Mouse (Mus musculus): ENCODE measurements around the gene Gm49380. TPM values are rescaled to one million over a fixed set of nuclear protein-coding genes. Genes with fewer than 3 reads are reported as not detected.

The Gm49380 gene
- polyA plus RNA-seq (2014; fragmentation: Illumina TruSeq; extraction: RNeasy Lipid Tissue Mini Kit (QIAGEN cat#74804); ENCODE audit: low read depth, low replicate concordance): 0.24 TPM

GRCm38 (mm10) chr9:44113105-44113789 lies at the start of gene Gm49380, which contains the start of gene Rnf26:
Gm49380 (minus strand) TSS chr9:44113500.
Rnf26 (minus strand) TSS chr9:44113517.

GRCm38 (mm10) chr9:44134101-44134850 lies 21.0 kb upstream of the Gm49380 start, which contains the start of gene Mcam:
Mcam (plus strand) TSS chr9:44134469.

GRCm38 (mm10) chr9:44107110-44107509 lies 6.2 kb downstream of the Gm49380 start, which contains the start of gene C1qtnf5:
C1qtnf5 (plus strand) TSS chr9:44107245.

GRCm38 (mm10) chr9:44101490-44101889 lies 11.8 kb downstream of the Gm49380 start, which contains the start of gene Mfrp:
Mfrp (plus strand) TSS chr9:44101729.

GRCm38 (mm10) chr9:44066785-44067225 lies 46.5 kb downstream of the Gm49380 start, which contains the start of gene Usp2:
Usp2 (plus strand) TSS chr9:44067021.

GRCm38 (mm10) chr9:44042836-44043707 lies 70.2 kb downstream of the Gm49380 start, which contains the start of gene Thy1:
Thy1 (plus strand) TSS chr9:44043384.

Other genes with a start within 250 kb of the Gm49380 start
- not detected for gene Thy1, start 70.1 kb downstream of the Gm49380 start, polyA plus RNA-seq (2014; fragmentation: Illumina TruSeq; extraction: RNeasy Lipid Tissue Mini Kit (QIAGEN cat#74804); ENCODE audit: low read depth, low replicate concordance)
- 23.0 TPM for gene Usp2, start 46.5 kb downstream of the Gm49380 start, polyA plus RNA-seq (2014; fragmentation: Illumina TruSeq; extraction: RNeasy Lipid Tissue Mini Kit (QIAGEN cat#74804); ENCODE audit: low read depth, low replicate concordance)
- gene Mfrp, start 11.8 kb downstream of the Gm49380 start, polyA plus RNA-seq (2014; fragmentation: Illumina TruSeq; extraction: RNeasy Lipid Tissue Mini Kit (QIAGEN cat#74804); ENCODE audit: low read depth, low replicate concordance): 0.12 TPM
- not detected for gene C1qtnf5, start 6.3 kb downstream of the Gm49380 start, polyA plus RNA-seq (2014; fragmentation: Illumina TruSeq; extraction: RNeasy Lipid Tissue Mini Kit (QIAGEN cat#74804); ENCODE audit: low read depth, low replicate concordance)
- gene Rnf26, start within 50 bp of the Gm49380 start, polyA plus RNA-seq (2014; fragmentation: Illumina TruSeq; extraction: RNeasy Lipid Tissue Mini Kit (QIAGEN cat#74804); ENCODE audit: low read depth, low replicate concordance): 1.7 TPM
- 6.2 TPM for gene Mcam, start 21.0 kb upstream of the Gm49380 start, polyA plus RNA-seq (2014; fragmentation: Illumina TruSeq; extraction: RNeasy Lipid Tissue Mini Kit (QIAGEN cat#74804); ENCODE audit: low read depth, low replicate concordance)
- 16.9 TPM for gene Cbl, start 120.5 kb upstream of the Gm49380 start, polyA plus RNA-seq (2014; fragmentation: Illumina TruSeq; extraction: RNeasy Lipid Tissue Mini Kit (QIAGEN cat#74804); ENCODE audit: low read depth, low replicate concordance)
- gene Ccdc153, start 127.2 kb upstream of the Gm49380 start, polyA plus RNA-seq (2014; fragmentation: Illumina TruSeq; extraction: RNeasy Lipid Tissue Mini Kit (QIAGEN cat#74804); ENCODE audit: low read depth, low replicate concordance): not detected
- gene Pdzd3, start 138.0 kb upstream of the Gm49380 start, polyA plus RNA-seq (2014; fragmentation: Illumina TruSeq; extraction: RNeasy Lipid Tissue Mini Kit (QIAGEN cat#74804); ENCODE audit: low read depth, low replicate concordance): 9.0 TPM
- 0.12 TPM for gene Nlrx1, start 155.1 kb upstream of the Gm49380 start, polyA plus RNA-seq (2014; fragmentation: Illumina TruSeq; extraction: RNeasy Lipid Tissue Mini Kit (QIAGEN cat#74804); ENCODE audit: low read depth, low replicate concordance)
- not detected for gene Abcg4, start 175.1 kb upstream of the Gm49380 start, polyA plus RNA-seq (2014; fragmentation: Illumina TruSeq; extraction: RNeasy Lipid Tissue Mini Kit (QIAGEN cat#74804); ENCODE audit: low read depth, low replicate concordance)
- 6.8 TPM for gene Hinfp, start 192.2 kb upstream of the Gm49380 start, polyA plus RNA-seq (2014; fragmentation: Illumina TruSeq; extraction: RNeasy Lipid Tissue Mini Kit (QIAGEN cat#74804); ENCODE audit: low read depth, low replicate concordance)
- 3.3 TPM for gene C2cd2l, start 206.8 kb upstream of the Gm49380 start, polyA plus RNA-seq (2014; fragmentation: Illumina TruSeq; extraction: RNeasy Lipid Tissue Mini Kit (QIAGEN cat#74804); ENCODE audit: low read depth, low replicate concordance)
- gene Dpagt1, start 212.5 kb upstream of the Gm49380 start, polyA plus RNA-seq (2014; fragmentation: Illumina TruSeq; extraction: RNeasy Lipid Tissue Mini Kit (QIAGEN cat#74804); ENCODE audit: low read depth, low replicate concordance): 7.5 TPM
- 1.1 TPM for gene H2afx, start 221.2 kb upstream of the Gm49380 start, polyA plus RNA-seq (2014; fragmentation: Illumina TruSeq; extraction: RNeasy Lipid Tissue Mini Kit (QIAGEN cat#74804); ENCODE audit: low read depth, low replicate concordance)
- gene Hmbs, start 230.7 kb upstream of the Gm49380 start, polyA plus RNA-seq (2014; fragmentation: Illumina TruSeq; extraction: RNeasy Lipid Tissue Mini Kit (QIAGEN cat#74804); ENCODE audit: low read depth, low replicate concordance): 24.3 TPM
- gene Vps11, start 248.2 kb upstream of the Gm49380 start, polyA plus RNA-seq (2014; fragmentation: Illumina TruSeq; extraction: RNeasy Lipid Tissue Mini Kit (QIAGEN cat#74804); ENCODE audit: low read depth, low replicate concordance): 9.7 TPM